Mouse (Mus musculus) urinary bladder, postnatal 25 days (tissue): ENCODE measurements around the gene Whrn.

Source experiments
- DNase-seq: peaks from one replicate; pipeline ENCODE4 v3.0.0; 2022; ENCODE audit warnings: low spot score

Gene Whrn

DNA sequence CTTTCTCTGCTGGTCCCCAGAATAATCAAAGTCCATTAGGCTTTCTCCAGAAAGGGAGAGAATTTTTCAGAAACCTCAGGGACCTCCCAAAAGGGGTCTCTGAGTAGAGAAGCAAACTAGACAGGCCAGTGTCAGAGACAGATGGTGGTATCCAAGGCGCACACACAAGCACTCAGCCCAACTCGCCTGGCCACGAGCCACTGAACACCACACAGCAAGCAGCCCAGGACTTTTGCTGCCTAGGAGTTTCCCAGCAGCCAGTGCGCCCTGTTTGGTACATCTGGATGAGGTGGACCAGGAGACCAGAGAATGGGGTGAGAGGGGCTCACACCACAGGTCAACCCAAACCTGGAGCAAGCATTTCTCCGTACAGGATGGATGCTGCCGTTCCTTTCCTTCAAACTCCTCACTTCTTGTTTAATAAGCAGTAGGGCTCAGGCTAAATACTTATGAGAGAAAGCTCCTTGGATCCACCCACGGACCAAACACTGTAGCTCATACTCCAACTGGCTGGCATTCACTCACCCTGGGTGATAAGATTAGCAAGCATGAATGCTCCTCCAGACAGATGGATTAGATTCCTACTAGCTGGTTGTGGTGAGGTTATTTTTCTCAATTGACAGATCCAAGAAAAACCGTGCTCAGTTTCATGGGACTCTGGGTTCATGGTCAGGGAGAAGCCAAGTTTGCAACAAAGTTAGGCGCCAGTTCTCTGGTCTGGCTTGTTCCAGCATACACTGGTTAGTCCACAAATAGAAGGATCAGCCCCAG, 2.3 kb downstream of the Whrn start:
- no peak for DNase-seq

- no peak for DNase-seq
These were observed 4.3 kb downstream of the Whrn start for GRCm38 (mm10) chr4:63491521-63491920.

GRCm38 (mm10) chr4:63490146-63490545, 5.6 kb downstream of the Whrn start:
- DNase-seq: no peak

GRCm38 (mm10) chr4:63489676-63490075, 6.1 kb downstream of the Whrn start:
- no peak for DNase-seq

GRCm38 (mm10) chr4:63487916-63488315, 7.9 kb downstream of the Whrn start:
- DNase-seq: no peak

DNA sequence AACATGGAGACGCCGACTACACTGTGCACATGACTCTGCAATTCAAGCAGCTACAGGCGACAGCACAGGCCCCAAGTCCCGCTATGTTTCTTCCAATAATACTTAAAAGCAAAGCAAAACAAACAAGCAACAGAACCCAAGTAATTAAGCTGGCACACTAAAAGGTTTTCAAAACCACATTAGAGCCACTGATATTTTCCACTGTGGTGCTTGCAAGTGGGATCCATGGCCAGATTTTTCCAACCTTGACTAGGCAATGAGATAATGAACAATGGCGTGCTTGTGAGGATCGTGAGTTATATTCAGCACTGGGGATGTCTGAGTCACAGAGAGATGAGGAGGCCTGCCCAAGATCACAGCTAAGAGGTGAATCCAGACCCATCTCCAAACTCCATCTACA, 8.5 kb downstream of the Whrn start:
- DNase-seq: no peak

GRCm38 (mm10) chr4:63486523-63486922, 9.3 kb downstream of the Whrn start:
- no peak for DNase-seq

DNA sequence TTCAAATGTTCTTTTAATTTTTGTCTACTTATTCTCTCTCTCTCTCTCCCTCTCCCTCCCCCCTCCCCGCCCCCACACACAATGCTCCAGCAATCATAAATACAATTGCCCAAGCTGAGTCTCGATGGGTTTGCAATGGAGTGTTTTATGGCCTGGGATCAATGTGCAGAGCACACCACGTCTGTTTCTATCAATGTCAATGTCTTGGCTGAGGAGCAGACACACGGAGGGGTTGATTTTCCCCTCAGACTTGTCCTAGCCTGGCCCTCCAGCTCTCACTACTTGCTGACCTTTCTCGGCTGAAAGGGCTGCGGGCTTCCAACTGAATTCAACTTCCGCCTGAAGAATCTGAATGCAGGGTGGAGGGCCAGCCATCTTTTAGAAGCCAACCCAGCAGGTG, 12.1 kb downstream of the Whrn start:
- DNase-seq: no peak

DNA sequence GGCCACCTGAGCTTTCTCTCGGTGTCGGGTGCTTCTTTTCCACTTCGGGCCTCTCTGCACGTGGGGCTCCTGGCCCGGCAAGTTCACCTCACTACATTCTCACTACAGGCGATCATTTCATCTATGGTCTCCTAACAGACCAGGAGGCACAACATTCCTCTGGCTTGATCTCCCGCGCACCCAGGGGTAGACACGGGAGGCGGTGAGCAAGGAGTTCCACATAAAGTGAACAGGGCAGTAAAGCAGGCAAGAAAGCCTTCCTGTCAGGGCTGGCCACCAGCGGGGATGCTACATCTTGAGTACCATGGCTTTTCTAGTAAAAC, 15.0 kb downstream of the Whrn start:
- no peak for DNase-seq

GRCm38 (mm10) chr4:63480098-63480844, 15.5 kb downstream of the Whrn start:
- peak; percentile 47 for DNase-seq

GRCm38 (mm10) chr4:63478036-63478435, 17.8 kb downstream of the Whrn start:
- DNase-seq: no peak

DNA sequence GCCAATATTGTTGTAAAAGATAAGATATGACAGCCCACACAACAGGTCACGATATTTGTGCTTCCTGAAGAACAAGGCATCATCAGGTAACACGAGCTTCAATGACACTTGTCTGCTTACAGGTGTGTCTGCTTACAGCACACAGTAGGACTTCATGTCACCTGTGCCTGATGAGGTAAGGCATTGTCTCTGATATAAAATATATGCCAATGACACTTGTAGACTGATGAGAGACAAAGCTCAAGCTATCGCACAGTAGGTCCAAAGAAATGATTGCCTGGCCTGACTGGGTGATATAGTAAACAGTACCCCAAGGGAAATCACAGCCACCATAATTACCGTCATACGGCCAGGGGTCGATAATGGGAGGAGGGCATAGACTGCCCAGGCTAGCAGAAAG, 18.9 kb downstream of the Whrn start:
- DNase-seq: no peak

GRCm38 (mm10) chr4:63475208-63475607, 20.6 kb downstream of the Whrn start:
- no peak for DNase-seq

DNA sequence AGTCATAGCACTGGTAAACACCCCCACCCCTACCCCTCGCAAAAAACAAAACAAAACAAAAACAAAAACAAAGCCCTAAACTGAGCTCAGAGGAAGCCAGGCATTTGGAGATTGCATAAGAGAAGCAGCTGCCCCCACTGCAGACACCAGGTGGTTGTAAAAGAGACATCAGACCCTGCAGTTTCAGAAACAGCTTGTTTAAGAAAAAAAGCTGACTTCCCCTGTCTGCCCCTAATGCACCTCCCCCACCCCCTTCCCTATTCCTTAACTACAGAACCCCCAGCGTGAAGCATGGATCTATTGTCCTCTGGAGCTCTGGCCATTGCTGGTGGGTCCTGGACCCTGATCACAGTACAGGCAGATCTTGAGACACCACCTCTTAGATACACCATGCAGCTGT, 21.4 kb downstream of the Whrn start:
- no peak for DNase-seq

DNA sequence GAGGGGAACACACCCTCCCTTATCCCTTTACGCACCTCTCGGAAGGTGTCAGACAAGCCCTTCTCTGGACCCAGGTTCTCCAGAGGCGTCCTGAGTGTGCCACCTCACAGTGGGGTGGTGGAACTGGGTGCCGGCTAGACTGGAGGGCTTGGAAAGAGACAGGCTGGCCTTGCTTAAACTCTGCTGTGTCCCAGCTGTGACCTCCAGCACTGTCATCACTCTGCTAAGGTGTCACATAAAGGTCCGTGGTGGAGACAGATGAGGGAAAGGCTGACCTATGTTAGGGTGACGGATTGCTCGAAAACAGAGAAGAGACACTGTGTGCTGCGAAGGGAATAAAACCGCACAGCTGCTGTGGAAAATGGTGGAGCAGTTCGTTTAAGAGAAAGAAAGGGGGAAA, 28.5 kb downstream of the Whrn start:
- no peak for DNase-seq

GRCm38 (mm10) chr4:63466192-63466591, 29.6 kb downstream of the Whrn start:
- no peak for DNase-seq

- DNase-seq: no peak
These were observed 34.8 kb downstream of the Whrn start for GRCm38 (mm10) chr4:63460876-63461525.

DNA sequence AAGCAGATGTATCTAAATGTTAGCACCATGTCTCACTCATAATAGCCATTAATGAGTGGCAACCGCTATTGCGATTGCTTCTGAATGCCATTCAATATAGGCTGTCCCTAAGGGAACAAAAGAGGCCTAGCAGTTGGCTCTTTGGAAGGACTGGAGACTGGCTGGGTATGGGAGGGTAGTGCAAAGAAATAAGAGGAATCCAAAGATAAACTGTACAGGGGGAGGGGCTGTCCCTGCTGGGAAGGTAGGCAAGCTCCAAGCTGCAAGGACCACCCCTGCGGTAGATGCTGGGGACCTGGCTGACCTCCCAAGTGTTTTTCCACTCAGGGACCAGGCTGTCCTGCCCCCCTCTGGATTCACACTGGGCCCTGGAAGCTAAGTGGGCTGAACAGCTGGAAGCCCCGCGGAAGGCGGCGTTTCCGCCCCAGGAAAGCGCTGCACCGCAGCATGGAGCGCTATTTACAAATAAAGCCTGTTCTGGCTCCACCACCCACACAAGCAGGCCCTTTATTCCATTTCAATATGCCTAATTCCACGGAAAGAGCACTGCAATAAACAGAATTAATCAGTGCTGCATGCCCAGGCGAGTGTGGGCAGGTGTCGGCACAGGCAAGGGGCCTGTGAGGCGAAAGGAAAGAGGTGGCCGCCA, 36.5 kb downstream of the Whrn start:
- peak; percentile 38 for DNase-seq

DNA sequence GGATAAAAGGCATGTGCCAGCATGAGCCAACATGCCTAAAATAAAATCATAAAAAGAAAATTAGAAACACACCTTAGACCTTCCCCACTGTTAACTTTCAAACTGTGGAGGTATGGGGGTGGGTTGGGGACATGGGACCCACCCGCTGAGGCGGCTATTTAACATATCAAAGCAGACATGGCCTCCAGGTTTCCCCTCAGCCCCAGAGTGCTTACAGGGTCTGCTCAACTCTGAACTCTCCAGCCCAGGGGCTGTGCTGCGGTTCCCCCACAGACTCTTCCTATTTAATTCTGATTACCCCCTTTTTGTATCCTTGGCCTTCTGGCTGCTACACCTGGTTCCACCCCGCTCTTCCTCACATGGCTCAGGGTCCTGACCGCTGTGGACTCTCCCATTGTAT, 39.2 kb downstream of the Whrn start:
- no peak for DNase-seq

- DNase-seq: no peak
These were observed 41.8 kb downstream of the Whrn start for GRCm38 (mm10) chr4:63453939-63454513.

- no peak for DNase-seq
These were observed 43.2 kb downstream of the Whrn start for GRCm38 (mm10) chr4:63452555-63452954.

DNA sequence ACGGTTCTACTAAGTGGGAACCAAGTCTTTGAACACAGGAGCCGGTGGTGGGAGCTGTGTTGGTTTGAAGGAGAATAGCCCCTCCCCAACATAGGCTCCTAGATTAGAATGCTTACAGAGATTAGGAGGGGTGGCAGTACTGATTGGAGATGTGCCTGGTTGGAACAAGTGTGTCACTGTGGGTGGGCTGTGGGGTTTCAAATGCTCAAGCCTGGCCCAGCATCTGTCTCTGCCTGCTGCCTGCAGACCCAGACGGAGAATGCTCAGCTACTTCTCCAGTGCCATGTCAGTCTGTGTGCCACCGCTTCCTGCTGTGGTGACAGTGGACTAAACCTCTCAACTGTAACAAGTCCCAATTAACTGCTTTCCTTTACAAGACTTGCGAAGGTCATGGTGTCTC, 45.2 kb downstream of the Whrn start:
- no peak for DNase-seq
